Mouse (Mus musculus): ENCODE measurements around the gene Saxo1.

The Saxo1 gene

DNA sequence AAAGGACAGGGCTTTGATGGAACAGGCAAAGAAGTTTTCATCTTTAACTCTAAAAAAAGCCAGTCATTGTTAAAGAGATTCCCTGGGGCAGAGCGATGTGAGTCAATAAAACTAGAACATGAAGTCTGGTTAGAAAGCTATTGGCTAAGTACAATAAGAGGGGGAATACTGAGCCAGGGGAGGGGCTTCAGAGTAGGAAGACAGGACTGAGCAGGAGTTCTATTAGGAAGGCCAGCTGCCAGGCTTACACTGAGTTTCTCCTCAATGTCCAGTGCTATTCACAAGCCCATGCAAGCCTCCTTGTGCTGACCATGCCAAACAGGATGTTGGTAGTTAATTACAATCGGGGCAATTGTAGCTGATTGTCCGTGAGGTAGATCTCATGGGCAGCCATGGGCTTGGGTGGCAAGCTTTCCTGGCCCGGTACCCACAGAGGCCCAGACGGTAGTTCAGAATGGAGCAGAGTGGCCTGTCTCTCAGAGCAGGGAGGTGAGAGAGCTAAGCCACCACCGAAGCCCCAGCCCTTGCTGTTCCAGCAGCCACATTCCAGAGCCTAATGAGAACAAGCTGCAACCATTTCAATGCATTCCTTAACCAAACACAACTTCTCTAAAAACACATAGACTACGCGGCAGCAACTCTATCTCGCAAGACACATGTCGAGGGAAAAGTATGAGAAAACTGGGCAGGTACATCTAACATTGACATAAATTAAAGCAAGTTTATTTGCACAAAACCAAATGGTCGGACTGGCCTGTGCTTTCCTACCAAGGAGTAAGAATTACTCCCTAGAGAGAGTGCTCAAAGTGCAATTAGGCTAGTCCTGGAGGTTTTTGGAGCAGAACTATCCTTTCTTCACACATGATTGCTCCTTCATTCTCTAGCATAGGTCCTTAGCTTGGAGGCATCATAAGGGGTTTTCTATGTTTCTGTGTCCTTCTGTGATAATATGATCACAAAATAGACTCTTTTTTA lies 30.7 kb downstream of the Saxo1 start:
- DNase-seq (ENCODE audit: low read depth, low spot score): no peak

DNA sequence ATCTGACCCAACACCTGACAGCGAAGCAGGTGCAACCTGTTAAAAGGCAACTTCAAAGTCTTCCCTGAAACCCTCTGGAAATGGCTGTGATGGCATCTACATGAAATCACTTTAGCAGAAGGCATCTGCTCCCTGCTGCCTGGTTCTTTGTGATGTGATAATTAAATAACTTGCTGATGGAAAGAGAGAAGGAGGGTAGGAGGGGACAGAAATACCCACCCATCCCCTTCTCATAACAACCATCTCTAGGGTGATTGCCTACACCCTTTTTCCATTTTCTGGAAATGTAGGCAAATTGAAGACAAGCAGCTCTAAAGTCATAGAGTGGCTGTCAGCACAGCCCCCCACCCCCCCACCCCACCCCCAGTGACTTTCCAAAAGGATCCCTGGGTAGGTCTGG lies 33.6 kb downstream of the Saxo1 start:
- DNase-seq (ENCODE audit: low read depth, low spot score): no peak

- DNase-seq (ENCODE audit: low read depth, low spot score): no peak
Measured at GRCm38 (mm10) chr4:86523771-86524170, 34.4 kb downstream of the Saxo1 start.

DNA sequence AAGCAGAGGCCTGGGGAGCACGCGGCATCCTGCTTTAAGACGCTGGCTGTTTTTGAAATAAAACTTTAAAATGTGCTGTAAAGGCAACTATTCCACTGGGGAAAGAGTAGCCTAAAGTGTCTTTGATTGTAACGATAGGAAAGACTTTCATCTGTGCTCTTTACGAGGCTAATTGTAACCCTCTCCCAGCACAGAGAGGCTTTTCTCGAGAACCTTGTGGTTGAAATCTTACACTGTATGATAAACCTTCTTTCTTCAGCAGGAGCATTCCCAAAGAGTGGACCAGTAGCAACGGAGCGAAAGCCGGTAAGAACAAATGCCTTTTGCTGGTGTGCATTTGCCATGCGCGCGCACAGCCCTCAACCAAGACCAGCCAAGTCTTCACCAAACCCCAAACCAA lies 37.4 kb downstream of the Saxo1 start:
- no peak for DNase-seq (ENCODE audit: low read depth, low spot score)

DNA sequence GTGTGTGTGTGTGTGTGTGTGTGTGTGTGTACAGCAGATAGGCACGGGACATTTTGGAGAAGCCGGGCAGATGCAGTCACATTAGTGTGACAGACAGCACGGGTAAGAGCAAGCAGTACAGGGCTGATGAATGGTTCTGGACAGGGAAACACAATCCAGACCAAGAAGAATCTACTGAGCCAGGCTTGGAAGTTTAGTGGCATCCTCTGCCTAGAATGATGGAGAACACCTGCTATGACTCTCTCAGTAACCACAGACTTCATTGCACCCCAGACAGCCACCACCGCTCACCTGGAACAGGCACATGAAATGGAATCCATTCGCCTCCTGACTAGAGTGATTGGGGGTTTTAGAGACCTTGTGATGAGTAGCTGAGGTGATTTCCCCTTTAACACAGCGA lies 38.2 kb downstream of the Saxo1 start:
- DNase-seq (ENCODE audit: low read depth, low spot score): no peak

DNA sequence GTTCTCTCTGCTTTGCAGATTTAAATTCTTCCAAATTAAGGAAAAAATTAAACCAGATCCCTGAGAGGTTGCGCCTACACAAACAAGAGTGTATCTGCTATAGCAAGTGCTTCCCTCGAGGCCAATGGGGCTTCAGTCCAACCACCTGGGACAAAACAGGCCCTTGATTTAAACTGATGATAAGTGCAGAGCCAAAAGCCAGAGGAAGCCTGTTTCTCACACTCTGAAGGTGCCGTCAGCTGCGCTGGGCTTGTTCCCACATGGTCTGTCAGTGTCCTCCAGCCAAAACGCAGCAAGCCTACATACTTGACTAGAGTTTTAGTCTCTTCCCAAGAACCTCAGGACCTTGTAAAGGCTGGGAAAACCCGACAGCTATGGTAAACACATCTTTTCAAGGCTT lies 53.5 kb downstream of the Saxo1 start:
- DNase-seq (ENCODE audit: low read depth, low spot score): no peak

DNA sequence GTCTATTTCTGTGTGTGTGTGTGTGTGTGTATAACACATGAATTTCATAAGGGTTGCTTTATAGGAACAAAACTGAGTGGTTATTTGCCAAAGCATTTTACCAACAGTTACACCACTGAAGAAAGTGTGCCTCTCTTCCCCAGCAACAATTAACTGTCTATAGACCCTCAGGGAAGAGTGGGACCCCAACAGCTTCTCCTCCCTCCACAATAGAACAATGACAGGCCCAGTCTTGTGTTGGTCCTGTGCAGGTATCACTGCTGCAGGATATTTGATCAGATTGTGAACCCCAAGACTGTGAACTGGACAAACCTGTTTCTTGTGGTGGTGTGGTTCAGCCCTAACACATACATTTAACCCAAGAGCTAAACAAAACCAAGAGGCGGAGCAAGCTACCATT lies 58.6 kb downstream of the Saxo1 start:
- no peak for DNase-seq (ENCODE audit: low read depth, low spot score)

- no peak for DNase-seq (ENCODE audit: low read depth, low spot score)
Measured at GRCm38 (mm10) chr4:86498754-86499153, 59.4 kb downstream of the Saxo1 start.

- DNase-seq (ENCODE audit: low read depth, low spot score): no peak
Measured at GRCm38 (mm10) chr4:86489128-86489527, 69.0 kb downstream of the Saxo1 start.

- no peak for DNase-seq (ENCODE audit: low read depth, low spot score)
Measured at GRCm38 (mm10) chr4:86486901-86487300, 71.2 kb downstream of the Saxo1 start.

DNA sequence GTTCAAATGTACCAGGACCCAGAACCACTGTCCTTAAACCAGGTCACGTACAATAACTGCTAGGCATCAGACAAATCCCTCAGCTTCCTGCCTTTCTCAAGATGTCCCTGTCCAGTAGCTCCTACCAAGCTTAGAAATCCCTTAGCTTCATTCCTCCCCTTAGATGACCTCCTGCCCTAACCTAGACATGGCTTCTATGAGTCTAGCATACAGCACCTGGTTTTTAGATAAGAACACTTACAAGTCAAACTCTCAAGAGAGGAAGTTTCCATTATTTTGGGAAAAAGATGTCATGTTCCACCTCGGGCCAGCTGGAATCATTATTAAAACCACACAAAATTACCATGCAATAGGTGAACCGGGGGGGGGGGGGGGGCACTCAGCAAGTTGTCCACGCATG lies 71.6 kb downstream of the Saxo1 start:
- no peak for DNase-seq (ENCODE audit: low read depth, low spot score)

DNA sequence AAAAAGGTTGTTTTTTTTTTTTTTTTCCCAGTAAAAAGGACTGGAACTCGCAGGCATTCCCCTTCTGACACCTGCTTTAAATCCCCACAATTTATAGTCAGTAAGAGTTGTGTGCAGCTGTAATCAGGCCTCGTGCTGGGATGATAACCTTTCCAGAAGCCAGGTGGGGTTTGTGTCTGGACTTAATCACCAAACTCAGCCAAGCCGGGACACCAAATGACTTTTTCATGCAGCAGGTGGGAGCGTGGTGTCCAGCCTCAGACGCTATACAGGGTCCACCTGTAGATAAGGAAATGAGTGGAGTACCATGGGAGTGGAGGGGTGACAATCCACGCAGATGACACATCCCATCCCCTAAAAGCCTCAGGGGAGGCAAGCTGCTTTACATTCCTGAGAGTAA lies 73.1 kb downstream of the Saxo1 start:
- no peak for DNase-seq (ENCODE audit: low read depth, low spot score)

DNA sequence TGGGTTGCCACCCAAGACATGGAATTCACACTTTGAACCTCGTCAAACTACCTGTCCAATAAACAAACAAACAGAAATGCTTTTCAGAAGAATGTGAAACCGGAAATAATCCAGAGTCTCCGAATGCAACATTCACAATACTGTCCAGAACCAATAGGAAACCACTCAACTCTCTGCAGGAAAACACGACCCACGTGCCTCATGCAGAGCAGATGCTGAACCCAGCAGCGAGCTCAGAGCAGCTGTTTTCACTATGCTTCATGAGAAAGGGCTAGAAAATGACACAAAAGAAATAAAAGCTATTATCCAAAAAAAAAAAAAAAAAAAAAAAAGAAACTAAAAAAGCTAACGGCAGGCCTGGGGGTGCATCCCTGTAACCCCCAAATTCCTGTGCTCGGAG lies 74.4 kb downstream of the Saxo1 start:
- no peak for DNase-seq (ENCODE audit: low read depth, low spot score)

GRCm38 (mm10) chr4:86483013-86483615 lies 75.0 kb downstream of the Saxo1 start:
- DNase-seq (ENCODE audit: low read depth, low spot score): no peak

DNA sequence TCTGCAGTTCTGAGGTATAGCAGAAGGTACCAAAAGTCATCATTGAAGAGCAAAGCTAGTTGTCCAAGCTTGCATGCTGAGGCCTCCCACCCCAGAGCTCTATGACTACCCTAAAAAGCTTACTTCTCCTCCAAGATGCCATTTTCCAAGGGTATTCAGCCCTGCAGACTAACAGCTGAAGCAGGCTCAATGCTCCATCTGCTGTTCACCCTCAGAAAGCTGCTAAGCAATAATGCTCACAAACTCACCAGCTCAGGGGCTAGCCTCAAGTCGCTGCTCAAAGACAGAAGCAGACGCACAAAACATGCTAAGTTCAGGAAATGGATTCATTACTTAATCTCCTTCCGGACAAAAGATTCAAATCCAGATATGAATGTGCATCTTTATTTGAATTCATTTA lies 77.2 kb downstream of the Saxo1 start:
- DNase-seq (ENCODE audit: low read depth, low spot score): no peak

DNA sequence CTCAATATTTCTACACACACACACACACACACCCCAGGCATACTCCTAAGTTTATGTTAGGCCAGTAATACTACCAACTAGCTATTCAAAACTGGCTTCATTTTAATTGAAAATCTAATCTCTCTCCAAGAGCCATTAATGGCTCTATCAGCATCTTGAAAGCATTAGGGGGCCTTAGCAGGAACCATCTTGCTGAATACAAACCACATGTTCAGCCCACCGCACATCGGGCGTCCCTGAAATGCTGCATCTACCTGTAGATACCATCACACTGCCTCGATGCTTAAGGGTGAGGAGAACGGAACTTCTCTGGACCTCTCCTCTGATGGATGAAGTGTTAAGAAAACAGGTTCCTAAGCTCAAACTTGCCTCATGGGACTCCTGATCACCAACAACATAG lies 93.3 kb downstream of the Saxo1 start:
- DNase-seq (ENCODE audit: low read depth, low spot score): no peak

- DNase-seq (ENCODE audit: low read depth, low spot score): no peak
Measured at GRCm38 (mm10) chr4:86450468-86450867, 107.7 kb downstream of the Saxo1 start.

DNA sequence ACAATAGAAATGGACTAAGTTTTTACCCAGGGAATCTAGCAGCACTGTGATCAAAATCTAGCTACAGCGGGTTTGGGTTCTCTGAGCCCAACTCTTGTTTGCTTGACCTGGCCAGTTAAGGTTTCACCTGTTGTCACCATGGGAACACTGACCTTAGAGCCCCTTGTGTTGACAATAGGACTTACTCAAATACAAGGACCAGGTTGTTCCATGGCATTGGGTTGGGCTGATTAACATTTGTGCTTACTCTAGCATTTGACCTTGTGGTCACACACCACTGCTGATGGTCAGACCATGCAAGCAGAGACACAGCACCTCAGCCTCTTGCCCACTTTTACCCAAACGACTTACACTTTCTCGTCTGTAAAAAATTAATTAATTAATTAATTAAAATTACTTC lies 121.8 kb downstream of the Saxo1 start:
- no peak for DNase-seq (ENCODE audit: low read depth, low spot score)

- no peak for DNase-seq (ENCODE audit: low read depth, low spot score)
Measured at GRCm38 (mm10) chr4:86435631-86436030, 122.5 kb downstream of the Saxo1 start.

- DNase-seq (ENCODE audit: low read depth, low spot score): no peak
Measured at GRCm38 (mm10) chr4:86428091-86428745, 129.9 kb downstream of the Saxo1 start.

- DNase-seq (ENCODE audit: low read depth, low spot score): no peak
Measured at GRCm38 (mm10) chr4:86427312-86427711, 130.8 kb downstream of the Saxo1 start.

DNA sequence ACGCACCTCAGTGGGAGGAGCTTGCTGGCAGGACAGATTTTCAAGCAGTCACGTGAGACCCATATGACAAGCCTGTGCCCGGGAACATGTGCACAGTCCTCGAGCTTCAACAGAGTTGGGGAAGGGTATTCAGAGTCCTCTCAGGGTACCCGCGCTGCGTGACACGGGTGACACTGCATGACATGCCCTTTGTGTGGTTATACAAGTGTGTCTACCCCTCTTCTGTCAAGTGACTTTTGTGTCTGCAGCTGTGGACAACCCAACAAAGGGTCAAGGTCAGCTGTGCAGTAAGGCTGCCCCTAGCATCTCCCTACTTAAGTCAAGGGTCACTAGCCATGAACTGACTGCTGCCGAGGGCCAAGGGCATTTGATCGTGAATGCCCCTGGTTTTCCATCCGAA lies 131.6 kb downstream of the Saxo1 start:
- no peak for DNase-seq (ENCODE audit: low read depth, low spot score)

DNA sequence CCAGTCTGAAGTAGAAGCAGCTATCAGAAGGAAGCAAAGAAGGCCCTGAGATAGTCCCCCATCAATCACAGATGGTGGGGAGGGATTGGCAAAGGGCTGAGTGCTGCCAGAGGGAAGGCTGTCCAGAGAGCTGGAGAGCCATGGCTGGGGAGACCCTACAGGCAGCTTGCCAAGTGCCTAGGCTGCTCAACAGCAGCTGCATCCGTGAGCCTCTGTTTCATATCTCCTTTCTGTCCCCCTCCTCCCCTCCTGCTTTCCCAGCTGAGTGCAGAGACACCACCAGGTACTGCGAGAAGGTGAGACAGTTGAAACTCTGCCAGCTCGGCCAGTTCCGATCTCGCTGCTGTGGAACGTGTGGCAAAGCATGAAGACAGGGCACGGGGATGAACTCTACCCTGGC lies 132.5 kb downstream of the Saxo1 start:
- no peak for DNase-seq (ENCODE audit: low read depth, low spot score)
